Mouse (Mus musculus): ENCODE data around the gene Fuk. TPM values are rescaled to one million over a fixed set of nuclear protein-coding genes. Genes with fewer than 3 reads are reported as not detected.
"Not testable (repeated sequence)": the region's sequence is repeated elsewhere in the genome, so short reads cannot be mapped to it uniquely, and the experiment has no call there.

Fuk gene
- total RNA-seq, 2 experiments from 2014 or later: 6.8 to 8.6 TPM

GRCm38 (mm10) chr8:110887551-110887950, 14.7 kb downstream of the Fuk start:
- intact Hi-C loops (cut with DNase I): no loop called here
- DNase-seq: peak in 1 of 2 experiments; percentile 19

GRCm38 (mm10) chr8:110886634-110887033, 15.7 kb downstream of the Fuk start:
- intact Hi-C loops (cut with DNase I): no loop called here
- no peak for DNase-seq

- intact Hi-C loops (cut with DNase I): no loop called here
- DNase-seq: no peak
These were observed 18.5 kb downstream of the Fuk start for GRCm38 (mm10) chr8:110883824-110884223.

- DNase-seq: no peak
- intact Hi-C loops (cut with DNase I): no loop called here
These were observed 20.5 kb downstream of the Fuk start for GRCm38 (mm10) chr8:110881741-110882310.

- intact Hi-C loops (cut with DNase I): no loop called here
- DNase-seq: no peak
These were observed 24.4 kb downstream of the Fuk start for GRCm38 (mm10) chr8:110877862-110878261.

GRCm38 (mm10) chr8:110870501-110870900, 31.8 kb downstream of the Fuk start:
- no peak for DNase-seq

GRCm38 (mm10) chr8:110861347-110862025, 40.8 kb downstream of the Fuk start:
- intact Hi-C loops (cut with DNase I); DNase-seq: not testable (repeated sequence)

More at GRCm38 (mm10) chr8:110870501-110870900, 31.8 kb downstream of the Fuk start:
- intact Hi-C loops (cut with DNase I): no loop called here

GRCm38 (mm10) chr8:110859651-110860501, 42.4 kb downstream of the Fuk start:
- intact Hi-C loops (cut with DNase I): loop anchor here (5.0 kb wide), 1 partner anchor 232 kb away; the partner anchor contains the start of genes Clec18a and Pdpr
- DNase-seq: peak in 1 of 2 experiments; percentile 15

GRCm38 (mm10) chr8:110856760-110857461, 45.4 kb downstream of the Fuk start:
- peak; percentile 7 to 14 for DNase-seq
- intact Hi-C loops (cut with DNase I): loop anchor here (2.0 to 5.0 kb wide), 2 partner anchors 106 to 235 kb away; partner anchors contain the start of genes Clec18a and Pdpr

GRCm38 (mm10) chr8:110856073-110856472, 46.2 kb downstream of the Fuk start:
- not testable (repeated sequence) for DNase-seq
- intact Hi-C loops (cut with DNase I): loop anchor here (2.0 to 5.0 kb wide), 2 partner anchors 105 to 236 kb away; partner anchors contain the start of genes Clec18a and Pdpr

GRCm38 (mm10) chr8:110851186-110851585, 51.1 kb downstream of the Fuk start:
- intact Hi-C loops (cut with DNase I): no loop called here
- no peak for DNase-seq

- intact Hi-C loops (cut with DNase I): no loop called here
- DNase-seq: no peak
These were observed 54.4 kb downstream of the Fuk start for GRCm38 (mm10) chr8:110847645-110848495.

GRCm38 (mm10) chr8:110847171-110847549, 55.1 kb downstream of the Fuk start:
- no peak for DNase-seq
- intact Hi-C loops (cut with DNase I): no loop called here

GRCm38 (mm10) chr8:110846405-110847170, 55.7 kb downstream of the Fuk start, which contains the start of the genes Cog4 and Sf3b3:
Gene Cog4, plus strand, starts transcription at chr8:110846600.
Gene Sf3b3, minus strand, starts transcription at chr8:110846787.
- DNase-seq: peak; percentile 91 to 93
- intact Hi-C loops (cut with DNase I): no loop called here

- intact Hi-C loops (cut with DNase I): no loop called here
- DNase-seq: no peak
These were observed 56.4 kb downstream of the Fuk start for GRCm38 (mm10) chr8:110845821-110846404.

- intact Hi-C loops (cut with DNase I): loop anchor here (5.0 kb wide), 1 partner anchor 93 kb away; no protein-coding TSS in a partner anchor
- DNase-seq: no peak
These were observed 57.3 kb downstream of the Fuk start for GRCm38 (mm10) chr8:110844941-110845340.

- intact Hi-C loops (cut with DNase I): loop anchor here (5.0 kb wide), 1 partner anchor 91 kb away; no protein-coding TSS in a partner anchor
- DNase-seq: no peak
These were observed 59.1 kb downstream of the Fuk start for GRCm38 (mm10) chr8:110843207-110843606.

- intact Hi-C loops (cut with DNase I): loop anchor here (5.0 kb wide), 1 partner anchor 90 kb away; no protein-coding TSS in a partner anchor
- no peak for DNase-seq
These were observed 60.2 kb downstream of the Fuk start for GRCm38 (mm10) chr8:110842012-110842574.
